Mouse (Mus musculus): ENCODE data around the gene Slc24a5. TPM values are rescaled to one million over a fixed set of nuclear protein-coding genes. Genes with fewer than 3 reads are reported as not detected.

Gene Slc24a5
- 4.4 and 6.2 TPM in 2 replicates for polyA plus RNA-seq (2015; fragmentation: Nextera tagmentation; extraction: Ambion mirVana)

DNA sequence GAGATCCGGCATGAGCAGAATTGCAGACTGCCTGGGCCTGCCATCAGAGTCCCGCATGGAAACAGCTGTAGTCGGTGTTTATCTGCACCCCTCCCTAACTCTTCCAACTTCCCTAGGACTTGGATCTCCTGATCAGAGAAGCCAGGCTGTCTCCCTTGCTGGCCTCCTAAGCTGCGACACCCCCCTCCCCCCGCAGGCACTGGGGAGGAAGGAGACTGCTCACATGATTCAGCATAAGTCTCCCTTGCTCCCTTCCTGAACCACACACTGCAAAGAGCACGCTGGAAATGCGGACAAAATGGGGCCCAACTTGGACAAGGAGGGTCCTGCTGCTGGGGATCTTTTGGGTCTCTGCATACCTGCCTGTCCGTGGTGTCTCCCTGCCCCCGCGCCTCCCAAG lies at the start of gene Slc24a5:
Gene Slc24a5 (plus strand): TSS at position 231 of the 400 bp plus-strand sequence.
- no peaks in the 10 kb centered on the region for H3K4me1 ChIP-seq
- H3K27me3 ChIP-seq = no peaks in the 10 kb centered on the region
- no peaks in the 10 kb centered on the region for H3K36me3 ChIP-seq
- 75% methylated on average over 10 of the region's 10 CpGs for WGBS
- no peak within 1 kb of the TSS for H3K27ac ChIP-seq (replicated peaks)
- H3K9ac ChIP-seq (replicated peaks) = no peak within 1 kb of the TSS
- no peak within 1 kb of the TSS for H3K4me2 ChIP-seq (replicated peaks)
- no peaks in the 10 kb centered on the region for H3K9me3 ChIP-seq
- no peak within 1 kb of the TSS for H3K4me3 ChIP-seq
- ATAC-seq (replicated peaks) = peak; percentile 23; the same call in 1 of the 2 replicates

DNA sequence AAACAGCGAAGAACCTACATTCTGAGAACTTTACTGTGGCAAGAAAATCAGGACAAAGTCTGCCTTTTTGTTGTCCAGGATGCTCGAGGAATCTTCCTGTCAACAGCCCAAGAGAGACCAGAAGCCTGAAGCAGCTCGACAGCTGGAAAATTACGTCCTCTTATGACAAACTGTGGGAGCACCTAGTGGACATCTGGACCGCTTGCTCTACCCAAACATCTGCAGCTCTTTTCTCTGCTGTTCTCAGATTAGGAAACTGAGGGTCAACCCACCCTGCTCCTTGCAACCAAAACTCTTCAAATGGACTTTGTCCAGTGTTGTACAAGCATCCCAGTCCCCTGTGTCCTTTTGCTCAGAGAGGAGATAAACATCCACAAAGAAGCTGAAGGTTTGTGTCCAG lies 43.5 kb upstream of the Slc24a5 start:
- Histone ChIP-seq H3K36me3 (no peaks in the 10 kb centered on the region), H3K9me3 (no peaks in the 10 kb centered on the region), H3K4me2 (replicated peaks) (no peak overlapping the region), H3K9ac (replicated peaks) (no peak overlapping the region), H3K27ac (replicated peaks) (no peak overlapping the region), H3K4me1 (0 out of 2 replicates have a peak, but pooled peaks cover 3% of the 10 kb centered on the region), H3K4me3 (no peak overlapping the region), H3K27me3 (no peaks in the 10 kb centered on the region)
- no peak for ATAC-seq (replicated peaks)
- WGBS = 80% methylated on average over 5 of the region's 5 CpGs

DNA sequence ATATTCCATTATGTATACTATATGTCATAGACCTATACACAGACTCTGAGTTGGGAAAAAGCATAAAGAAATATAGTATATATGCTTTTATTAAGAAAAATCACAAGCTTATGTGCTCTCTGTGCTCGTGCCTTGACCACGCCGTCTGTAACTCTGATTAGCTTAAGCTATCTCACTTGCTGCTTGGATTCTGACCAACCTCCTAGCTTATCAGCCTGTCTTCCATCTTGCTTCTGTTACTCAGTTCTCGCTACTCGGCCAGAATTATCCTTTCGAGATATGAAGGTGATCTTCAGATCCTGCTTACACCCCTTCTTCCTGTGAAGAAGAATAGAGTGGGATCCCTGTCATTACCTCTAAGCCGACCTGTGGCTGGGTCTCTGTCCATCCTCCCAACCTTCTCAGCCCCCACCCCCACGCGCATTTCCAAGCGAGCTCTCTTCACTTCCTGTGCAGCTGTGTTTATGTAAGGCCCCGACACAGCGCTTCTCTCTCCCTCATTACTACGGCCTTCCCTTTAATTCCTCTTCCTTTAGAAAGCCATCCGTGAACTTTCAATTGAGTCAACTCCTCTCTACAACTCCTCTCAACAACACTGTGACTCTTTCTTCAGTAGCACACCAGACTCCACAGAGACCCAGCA lies 41.4 kb upstream of the Slc24a5 start:
- 77% methylated on average over 14 of the region's 14 CpGs for WGBS

DNA sequence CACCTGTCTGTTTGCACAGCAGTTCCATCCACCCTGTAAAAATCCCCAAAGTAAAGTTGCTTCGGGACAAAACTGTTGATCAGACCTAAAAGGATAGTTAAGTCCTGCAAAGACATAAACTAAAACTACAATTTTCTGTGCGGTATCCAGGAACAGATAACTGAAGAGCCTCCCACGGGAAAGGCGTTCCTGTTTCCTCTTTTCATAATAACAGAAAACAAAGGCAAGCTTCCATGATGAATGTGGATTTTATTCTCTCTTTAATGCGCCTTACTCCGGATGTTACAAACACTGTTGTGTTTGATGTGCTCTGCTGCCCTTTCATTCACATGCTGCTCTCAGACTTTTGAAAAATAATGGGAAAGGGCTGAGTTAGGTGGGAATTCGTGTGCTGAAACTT lies 37.3 kb upstream of the Slc24a5 start:
- WGBS = 68% methylated on average over 7 of the region's 7 CpGs
- H3K4me1 ChIP-seq = peaks cover 26% of the 10 kb centered on the region
- H3K27me3 ChIP-seq = no peaks in the 10 kb centered on the region
- H3K9me3 ChIP-seq = no peaks in the 10 kb centered on the region
- H3K9ac ChIP-seq (replicated peaks) = no peak overlapping the region
- H3K4me2 ChIP-seq (replicated peaks) = no peak overlapping the region
- no peak overlapping the region for H3K27ac ChIP-seq (replicated peaks)
- H3K4me3 ChIP-seq = no peak overlapping the region
- ATAC-seq (replicated peaks) = no peak
- no peaks in the 10 kb centered on the region for H3K36me3 ChIP-seq

More for the DNA sequence above, 41.4 kb upstream of the Slc24a5 start:
- Histone ChIP-seq H3K4me1 (peaks cover 10% of the 10 kb centered on the region), H3K36me3 (no peaks in the 10 kb centered on the region), H3K9ac (replicated peaks) (no peak overlapping the region), H3K4me2 (replicated peaks) (no peak overlapping the region), H3K27me3 (no peaks in the 10 kb centered on the region), H3K4me3 (no peak overlapping the region), H3K27ac (replicated peaks) (no peak overlapping the region), H3K9me3 (no peaks in the 10 kb centered on the region)
- no peak for ATAC-seq (replicated peaks)

DNA sequence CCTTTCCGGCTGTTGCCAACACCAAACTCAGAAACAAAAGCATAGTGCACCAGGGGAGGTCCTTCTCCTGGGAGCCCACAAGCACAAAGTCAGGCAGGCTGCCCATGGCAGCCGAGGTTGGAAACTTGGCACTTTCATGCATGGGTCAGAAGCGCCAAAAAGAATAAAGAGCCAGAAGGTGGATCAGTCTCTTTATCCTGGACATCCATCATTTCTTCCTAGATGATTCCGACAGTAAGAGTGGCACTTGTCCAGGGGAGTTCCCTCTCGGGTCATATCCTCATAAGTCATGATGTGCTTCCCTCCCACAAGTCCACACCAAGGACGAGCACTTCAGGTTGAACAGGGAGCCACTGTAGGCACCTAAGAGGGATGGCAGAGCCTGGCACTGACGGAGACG lies 36.8 kb upstream of the Slc24a5 start:
- Histone ChIP-seq H3K4me3 (no peak overlapping the region), H3K9ac (replicated peaks) (no peak overlapping the region), H3K9me3 (no peaks in the 10 kb centered on the region), H3K36me3 (no peaks in the 10 kb centered on the region), H3K4me2 (replicated peaks) (no peak overlapping the region), H3K27me3 (no peaks in the 10 kb centered on the region), H3K4me1 (peaks cover 26% of the 10 kb centered on the region), H3K27ac (replicated peaks) (peak overlapping the region; percentile 86; the same call in 1 of the 2 replicates)
- 58% methylated on average over 8 of the region's 8 CpGs for WGBS
- ATAC-seq (replicated peaks) = no peak

DNA sequence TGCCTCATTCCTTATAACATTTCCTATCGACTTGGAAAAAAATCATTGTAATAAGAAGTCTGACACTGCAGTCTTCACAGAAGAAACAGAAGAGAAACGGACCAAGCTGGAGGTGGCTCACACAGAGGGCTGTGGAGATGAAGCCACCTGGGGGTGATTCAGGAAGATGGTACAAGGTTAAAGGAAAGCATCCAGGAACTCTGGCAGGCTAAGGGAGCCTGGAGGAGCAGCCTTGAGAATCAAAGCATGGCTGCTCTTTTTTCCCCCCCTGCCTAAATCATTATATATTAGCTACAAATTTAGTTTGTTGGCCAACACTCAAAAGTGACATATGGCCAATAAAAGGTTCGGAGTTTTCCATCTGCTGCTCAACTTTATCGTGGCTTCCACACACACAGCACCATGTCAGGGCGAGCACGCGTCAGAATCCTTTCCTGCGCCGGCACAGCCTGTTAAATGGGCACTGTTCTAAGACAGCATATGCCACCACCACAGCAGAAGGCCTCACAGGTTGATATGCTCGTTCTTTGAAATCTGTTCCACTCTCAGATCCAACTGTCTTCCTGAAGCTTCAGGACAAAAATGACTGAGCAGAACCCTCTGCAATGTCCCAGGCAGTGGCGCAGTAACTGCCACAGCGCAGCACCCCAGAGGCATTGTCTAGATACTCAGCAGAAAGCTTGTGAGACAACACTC lies 36.2 kb upstream of the Slc24a5 start:
- peak; percentile 98 for ATAC-seq (replicated peaks)
- Histone ChIP-seq H3K9ac (replicated peaks) (no peak overlapping the region), H3K27me3 (no peaks in the 10 kb centered on the region), H3K4me2 (replicated peaks) (0 out of 2 replicates have a peak overlapping the region, but pooled peaks have one; percentile 4), H3K9me3 (no peaks in the 10 kb centered on the region), H3K4me3 (no peak overlapping the region), H3K36me3 (no peaks in the 10 kb centered on the region), H3K4me1 (peaks cover 26% of the 10 kb centered on the region), H3K27ac (replicated peaks) (peak overlapping the region; percentile 86)
- 54% methylated on average over 12 of the region's 12 CpGs for WGBS

DNA sequence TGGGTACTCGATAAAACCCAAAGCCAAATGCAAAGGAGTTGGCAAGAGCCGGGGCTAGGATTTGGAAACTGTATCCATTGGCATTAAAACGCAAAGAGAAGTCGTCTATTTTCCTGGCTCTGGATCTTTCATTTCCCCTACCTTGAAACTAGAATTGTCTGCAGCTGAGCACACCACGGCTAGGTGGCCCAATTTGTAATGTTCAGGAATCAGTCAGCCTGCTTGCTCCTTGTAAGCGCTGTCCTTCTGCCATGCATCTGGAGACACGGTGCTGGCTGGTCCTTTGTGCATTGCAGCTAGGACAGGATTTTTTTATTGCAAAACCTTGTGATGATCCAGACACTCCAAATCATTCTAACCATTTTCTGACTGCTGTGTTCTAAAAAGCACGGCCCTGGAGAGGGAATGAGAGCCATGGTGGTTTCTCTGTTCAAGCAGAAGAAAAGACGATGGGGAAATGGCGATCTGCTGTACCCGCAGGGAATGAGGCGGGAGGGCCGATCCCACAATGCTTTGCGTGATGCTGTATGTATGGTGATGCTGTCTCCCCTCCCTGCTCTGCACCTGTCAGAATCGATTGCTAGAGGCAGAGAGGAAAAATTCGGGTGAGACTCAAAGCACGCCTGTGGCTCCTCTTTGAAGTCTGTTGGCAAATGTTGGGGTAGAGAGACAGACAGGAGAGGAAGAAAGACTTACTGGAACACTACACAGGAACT lies 35.5 kb upstream of the Slc24a5 start:
- Histone ChIP-seq H3K4me1 (peaks cover 25% of the 10 kb centered on the region), H3K27ac (replicated peaks) (peak overlapping the region; percentile 86), H3K4me2 (replicated peaks) (peak overlapping the region; percentile 4; the same call in 1 of the 2 replicates), H3K27me3 (no peaks in the 10 kb centered on the region), H3K36me3 (no peaks in the 10 kb centered on the region), H3K4me3 (no peak overlapping the region), H3K9ac (replicated peaks) (no peak overlapping the region), H3K9me3 (no peaks in the 10 kb centered on the region)
- 66% methylated on average over 17 of the region's 17 CpGs for WGBS
- peak; percentile 39 for ATAC-seq (replicated peaks)

DNA sequence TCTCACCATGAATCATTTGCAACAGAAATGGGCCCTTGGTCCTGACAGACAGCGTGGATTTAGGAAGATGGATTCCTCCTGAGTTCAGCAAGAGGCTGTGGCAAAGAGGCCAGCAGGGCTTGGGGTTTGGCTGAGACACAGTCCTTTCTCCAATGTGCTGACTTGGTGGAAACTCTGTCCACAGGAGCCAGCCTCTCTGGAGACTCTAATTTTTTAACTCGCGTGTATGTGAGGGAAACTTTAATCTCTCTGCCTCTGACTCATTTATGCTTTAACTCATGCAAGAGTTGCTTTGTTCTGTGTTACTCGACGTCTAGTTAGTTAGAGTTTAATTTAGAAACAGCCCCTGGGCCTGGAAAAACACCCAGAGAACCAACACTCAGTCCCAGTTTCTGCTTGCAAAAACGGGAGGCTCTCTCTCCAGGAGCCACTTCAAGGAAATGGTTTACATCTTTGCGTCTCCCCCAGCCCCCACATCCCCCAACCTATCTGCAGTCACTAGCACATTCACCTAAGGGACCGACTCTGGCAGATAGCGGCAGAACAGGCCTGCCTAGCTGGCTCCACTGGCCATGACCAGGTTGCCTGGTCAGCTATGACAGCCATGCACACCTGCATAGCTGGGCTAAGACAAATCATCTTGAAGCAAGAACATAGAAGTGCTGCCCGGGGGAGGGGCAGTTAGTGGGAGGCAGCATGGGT lies 34.7 kb upstream of the Slc24a5 start:
- Histone ChIP-seq H3K4me1 (peaks cover 23% of the 10 kb centered on the region), H3K36me3 (no peaks in the 10 kb centered on the region), H3K4me2 (replicated peaks) (no peak overlapping the region), H3K27me3 (no peaks in the 10 kb centered on the region), H3K4me3 (no peak overlapping the region), H3K9ac (replicated peaks) (no peak overlapping the region), H3K9me3 (no peaks in the 10 kb centered on the region), H3K27ac (replicated peaks) (peak overlapping the region; percentile 86; the same call in 1 of the 2 replicates)
- WGBS = 75% methylated on average over 10 of the region's 10 CpGs
- ATAC-seq (replicated peaks) = no peak

DNA sequence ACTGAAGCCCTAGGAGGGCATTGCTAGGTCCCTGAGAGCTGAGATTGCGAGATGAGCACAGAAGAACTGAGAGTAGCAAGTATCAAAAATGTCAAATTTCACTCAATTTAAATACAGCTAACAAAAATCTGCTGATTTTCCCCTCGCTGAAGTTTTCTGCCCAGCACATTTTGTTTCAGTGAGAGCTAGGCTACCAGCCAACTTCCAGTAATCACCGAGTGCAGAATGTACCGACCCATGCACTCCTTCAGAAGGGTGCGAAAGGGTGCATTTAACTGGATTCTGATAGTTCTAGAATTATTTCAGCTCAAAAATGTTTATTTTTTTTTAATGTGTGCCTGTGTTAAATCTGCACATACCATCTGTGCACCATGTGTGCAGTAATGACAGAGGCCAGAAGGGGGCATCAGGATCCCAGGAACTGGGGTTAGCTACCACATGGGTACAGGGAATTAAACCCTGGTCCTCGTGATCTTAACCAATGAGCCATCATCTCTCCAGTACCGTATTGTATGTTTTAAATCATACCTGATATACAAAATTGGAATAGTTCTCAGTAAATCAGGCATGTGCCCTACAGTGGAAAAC lies 12.5 kb upstream of the Slc24a5 start:
- Histone ChIP-seq H3K27ac (replicated peaks) (no peak overlapping the region), H3K4me2 (replicated peaks) (no peak overlapping the region), H3K4me1 (no peaks in the 10 kb centered on the region), H3K9ac (replicated peaks) (no peak overlapping the region), H3K36me3 (no peaks in the 10 kb centered on the region), H3K4me3 (no peak overlapping the region), H3K27me3 (no peaks in the 10 kb centered on the region), H3K9me3 (no peaks in the 10 kb centered on the region)
- ATAC-seq (replicated peaks) = no peak
- 83% methylated on average over 7 of the region's 7 CpGs for WGBS

DNA sequence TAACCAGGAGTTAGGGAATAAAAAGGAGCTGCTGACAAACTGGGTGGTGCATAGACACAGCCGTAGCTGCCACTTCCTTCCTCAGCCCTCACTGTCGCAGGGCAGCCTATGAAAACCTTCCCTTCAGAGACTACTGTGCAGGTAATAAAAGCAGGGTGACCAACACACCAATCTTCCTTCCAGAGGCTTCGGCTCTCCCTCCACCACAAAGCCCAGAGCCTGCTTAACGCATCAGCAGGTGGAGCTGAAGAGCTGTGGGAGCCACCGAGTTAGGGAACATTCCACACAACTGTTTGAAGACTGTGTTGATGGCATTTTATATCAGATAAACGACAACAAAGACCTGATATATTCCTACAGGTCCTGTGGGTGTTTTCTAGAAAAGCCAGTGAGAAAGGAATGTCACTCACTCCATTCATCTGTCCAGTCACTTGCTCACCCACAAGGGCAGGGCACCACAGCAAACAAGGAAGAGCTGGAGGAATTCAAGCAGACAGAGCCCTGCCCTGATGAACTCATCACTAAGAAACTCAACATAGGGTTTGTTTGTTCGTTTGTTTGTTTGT lies 10.6 kb upstream of the Slc24a5 start:
- Histone ChIP-seq H3K9me3 (no peaks in the 10 kb centered on the region), H3K36me3 (no peaks in the 10 kb centered on the region), H3K27me3 (no peaks in the 10 kb centered on the region), H3K4me1 (no peaks in the 10 kb centered on the region), H3K9ac (replicated peaks) (no peak overlapping the region), H3K4me3 (no peak overlapping the region), H3K27ac (replicated peaks) (no peak overlapping the region), H3K4me2 (replicated peaks) (no peak overlapping the region)
- ATAC-seq (replicated peaks) = no peak; the same call in 1 of the 2 replicates
- WGBS = 45% methylated on average over 7 of the region's 7 CpGs

DNA sequence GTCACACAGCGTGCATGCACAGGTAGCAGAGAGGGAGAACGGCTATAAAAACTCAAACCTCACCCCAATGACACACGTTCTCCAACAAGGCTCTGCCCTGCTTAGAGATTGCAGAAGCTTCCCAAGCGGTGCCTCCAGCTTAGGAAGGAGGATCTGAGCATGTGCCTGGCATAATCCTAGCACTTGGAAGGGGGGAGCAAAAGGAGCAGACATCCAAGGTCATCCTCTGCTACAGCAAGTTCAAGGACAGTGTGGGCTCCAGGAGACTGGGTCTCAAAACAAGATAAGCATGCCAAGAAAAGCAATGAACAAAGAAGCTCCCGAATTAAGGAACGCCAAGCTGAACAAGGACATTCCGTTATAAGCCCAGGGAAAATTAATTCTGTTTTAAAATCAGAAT lies 6.5 kb upstream of the Slc24a5 start:
- 90% methylated on average over 7 of the region's 7 CpGs for WGBS
- no peak for ATAC-seq (replicated peaks)
- Histone ChIP-seq H3K27me3 (no peaks in the 10 kb centered on the region), H3K4me2 (replicated peaks) (no peak overlapping the region), H3K4me3 (no peak overlapping the region), H3K9me3 (no peaks in the 10 kb centered on the region), H3K27ac (replicated peaks) (no peak overlapping the region), H3K9ac (replicated peaks) (no peak overlapping the region), H3K36me3 (no peaks in the 10 kb centered on the region), H3K4me1 (no peaks in the 10 kb centered on the region)

All from forebrain, embryonic 15.5 days (tissue).